Mouse (Mus musculus) midbrain, embryonic 16.5 days (tissue): ENCODE measurements at regions not wholly inside any gene's neighbourhood (a gene's known extent, or its start where the extent isn't known, plus 50 kb on each side); places are given as distances from the start of the nearest gene placed in this dataset.

Experiments
- ATAC-seq: fragments of 200-750 bp; cut with Nextera tagmentation; 2 replicates; pipeline ENCODE4 v1.8.0; 2017; ENCODE audit warnings: moderate TSS enrichment
- H3K27ac ChIP-seq: fragments of 300-500 bp; sonication (generic); 2 replicates; pipeline ENCODE4 v1.5.1; 2014; ENCODE audit warnings: mild to moderate bottlenecking, low read length, mixed read lengths
- H3K27me3 ChIP-seq: fragments of 300-500 bp; sonication (generic); 2 replicates; pipeline ENCODE4 v1.6.1; 2014; ENCODE audit warnings: low read depth, low read length, mixed read lengths; ENCODE audit not compliant: control insufficient read depth, insufficient read depth
- H3K36me3 ChIP-seq: fragments of 300-500 bp; sonication (generic); 2 replicates; pipeline ENCODE4 v1.6.1; 2014; ENCODE audit warnings: mild to moderate bottlenecking, low read length, moderate library complexity, mixed read lengths; ENCODE audit not compliant: control insufficient read depth, insufficient read depth
- H3K4me1 ChIP-seq: fragments of 300-500 bp; sonication (generic); 2 replicates; pipeline ENCODE4 v1.6.1; 2014; ENCODE audit warnings: mild to moderate bottlenecking, low read length, mixed read lengths; ENCODE audit not compliant: control insufficient read depth, insufficient read depth
- H3K4me2 ChIP-seq: fragments of 300-500 bp; sonication (generic); 2 replicates; pipeline ENCODE4 v1.6.1; 2014; ENCODE audit warnings: mild to moderate bottlenecking, low read length, mixed read lengths
- H3K4me3 ChIP-seq: fragments of 300-500 bp; sonication (generic); 2 replicates; pipeline ENCODE4 v1.5.1; 2014; ENCODE audit warnings: low read depth, mild to moderate bottlenecking, low read length, moderate library complexity, mixed read lengths
- H3K9ac ChIP-seq: fragments of 300-500 bp; sonication (generic); 2 replicates; pipeline ENCODE4 v1.6.1; 2014; ENCODE audit warnings: low read depth, low read length, mixed read lengths
- H3K9me3 ChIP-seq: fragments of 300-500 bp; sonication (generic); replicated peaks from 2 replicates; pipeline ENCODE4 v1.6.1; 2014; ENCODE audit warnings: mild to moderate bottlenecking, low read length, mixed read lengths; ENCODE audit not compliant: control insufficient read depth, poor library complexity, severe bottlenecking
- WGBS: fragments of 180-500 bp; shearing (Covaris S2); extraction: QIAGEN DNeasy Blood & Tissue Kit; methylation state at CpG from one replicate; pipeline ENCODE4 v1.1.7; 2014; 5-methylcytosine and 5-hydroxymethylcytosine counted together

GRCm38 (mm10) chr17:52220422-52220821 is 382.1 kb upstream of the Kcnh8 start:
- 91% methylated on average over 3 of the region's 3 CpGs for WGBS
- no peaks in the 10 kb centered on the region for H3K4me1 ChIP-seq
- no peak overlapping the region for H3K9ac ChIP-seq
- H3K36me3 ChIP-seq = no peaks in the 10 kb centered on the region
- no peaks in the 10 kb centered on the region for H3K9me3 ChIP-seq
- H3K4me3 ChIP-seq = no peak overlapping the region
- ATAC-seq = no peak
- H3K4me2 ChIP-seq = no peak overlapping the region
- H3K27ac ChIP-seq = no peak overlapping the region
- no peaks in the 10 kb centered on the region for H3K27me3 ChIP-seq

DNA sequence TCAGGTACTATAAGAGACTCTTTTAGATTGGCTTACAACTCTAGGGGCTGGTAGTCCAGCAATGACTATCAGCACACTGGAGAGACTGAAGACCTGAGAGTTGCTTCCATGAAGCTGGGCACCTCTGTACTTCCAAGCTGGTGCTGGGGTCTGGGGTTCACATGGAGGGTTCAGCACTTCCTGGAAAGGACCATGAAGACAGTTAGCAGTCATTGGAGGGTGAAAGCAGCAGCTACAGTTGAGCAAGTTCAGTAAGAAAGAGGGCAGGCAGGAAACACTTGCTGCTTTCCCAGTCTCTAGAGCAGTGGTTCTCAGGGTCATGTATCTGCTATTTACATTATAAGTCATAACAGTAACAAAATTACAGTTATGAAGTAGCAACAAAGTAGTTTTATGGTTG is 384.3 kb upstream of the Satb1 start:
- Histone ChIP-seq H3K27me3 (no peaks in the 10 kb centered on the region), H3K36me3 (no peaks in the 10 kb centered on the region), H3K4me2 (no peak overlapping the region), H3K9ac (no peak overlapping the region), H3K4me3 (no peak overlapping the region), H3K27ac (no peak overlapping the region), H3K4me1 (no peaks in the 10 kb centered on the region), H3K9me3 (no peaks in the 10 kb centered on the region)
- ATAC-seq = no peak

- H3K4me3 ChIP-seq = no peak overlapping the region
- 87% methylated on average over 2 of the region's 2 CpGs for WGBS
- H3K4me1 ChIP-seq = no peaks in the 10 kb centered on the region
- no peaks in the 10 kb centered on the region for H3K27me3 ChIP-seq
- no peaks in the 10 kb centered on the region for H3K9me3 ChIP-seq
- ATAC-seq = no peak
- H3K27ac ChIP-seq = no peak overlapping the region
- H3K36me3 ChIP-seq = no peaks in the 10 kb centered on the region
- no peak overlapping the region for H3K9ac ChIP-seq
- H3K4me2 ChIP-seq = no peak overlapping the region
Observed at GRCm38 (mm10) chr17:52212944-52213343, 379.9 kb upstream of the Satb1 start.

DNA sequence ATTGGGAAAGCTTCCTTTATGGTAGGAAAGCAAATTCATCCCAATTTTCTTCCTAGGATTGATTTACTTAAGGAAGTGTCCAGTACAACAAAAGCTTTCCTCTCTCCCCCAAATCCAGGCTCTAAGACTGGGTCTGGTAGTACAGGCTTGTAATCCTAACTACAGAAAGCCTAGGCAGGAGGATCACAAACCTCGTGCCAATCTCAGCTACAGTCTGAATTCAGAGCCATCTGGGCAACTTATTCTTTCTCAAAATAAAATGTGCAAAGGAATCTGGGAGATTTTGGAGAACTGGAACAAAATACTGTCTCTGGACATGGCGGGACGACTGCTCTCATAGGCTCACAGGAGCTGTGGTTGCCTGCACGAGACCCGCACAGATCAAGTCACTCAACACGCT is 377.4 kb upstream of the Satb1 start:
- H3K36me3 ChIP-seq = no peaks in the 10 kb centered on the region
- H3K27me3 ChIP-seq = no peaks in the 10 kb centered on the region
- H3K4me3 ChIP-seq = no peak overlapping the region
- no peaks in the 10 kb centered on the region for H3K9me3 ChIP-seq
- ATAC-seq = no peak
- WGBS = 93% methylated on average over 6 of the region's 6 CpGs
- H3K4me2 ChIP-seq = no peak overlapping the region
- no peaks in the 10 kb centered on the region for H3K4me1 ChIP-seq
- H3K9ac ChIP-seq = no peak overlapping the region
- H3K27ac ChIP-seq = no peak overlapping the region

DNA sequence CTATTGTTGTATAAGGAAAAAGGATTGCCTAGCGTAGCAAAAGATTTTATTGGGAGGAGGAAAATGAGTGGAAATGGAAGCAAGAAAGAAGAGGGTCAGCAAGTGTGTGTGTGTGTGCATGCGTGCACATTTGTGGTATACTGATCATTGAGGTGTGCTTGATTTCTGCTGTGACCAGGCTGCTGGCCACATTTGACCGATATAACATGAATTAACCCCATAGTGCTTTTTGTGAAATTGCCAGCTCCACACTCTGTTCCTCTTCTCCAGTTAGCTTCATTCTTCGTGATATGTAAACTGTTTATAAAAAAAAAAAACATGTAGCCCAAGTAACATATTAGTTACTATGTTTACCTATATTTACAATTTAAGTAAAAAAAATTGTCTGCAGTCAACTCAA is 364.6 kb upstream of the Satb1 start:
- Histone ChIP-seq H3K4me1 (no peaks in the 10 kb centered on the region), H3K9me3 (no peaks in the 10 kb centered on the region), H3K36me3 (no peaks in the 10 kb centered on the region), H3K4me3 (no peak overlapping the region), H3K27ac (no peak overlapping the region), H3K4me2 (no peak overlapping the region), H3K27me3 (no peaks in the 10 kb centered on the region), H3K9ac (no peak overlapping the region)
- 94% methylated on average over 4 of the region's 4 CpGs for WGBS
- ATAC-seq = no peak

DNA sequence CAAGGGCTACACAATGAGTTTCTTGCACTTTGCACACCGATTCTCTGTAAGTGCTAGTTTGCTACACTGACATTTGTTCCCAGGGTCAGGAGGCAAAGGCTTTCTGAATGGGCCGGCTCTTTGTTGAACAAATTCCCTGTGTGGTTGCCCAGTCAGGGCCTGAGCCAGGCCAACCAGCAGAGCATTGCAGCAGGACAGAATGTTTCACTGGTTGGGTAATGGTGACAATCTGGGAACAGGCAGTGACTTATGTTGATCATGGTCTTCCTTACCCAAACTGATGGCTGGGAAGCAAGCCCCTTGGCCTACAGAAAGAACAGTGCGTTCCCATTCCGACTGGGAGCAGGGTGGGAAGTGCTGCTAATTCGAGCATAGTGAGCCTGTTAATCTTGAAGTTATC is 363.7 kb upstream of the Satb1 start:
- no peaks in the 10 kb centered on the region for H3K27me3 ChIP-seq
- H3K36me3 ChIP-seq = no peaks in the 10 kb centered on the region
- H3K27ac ChIP-seq = no peak overlapping the region
- H3K4me3 ChIP-seq = no peak overlapping the region
- no peak overlapping the region for H3K4me2 ChIP-seq
- no peak for ATAC-seq
- no peaks in the 10 kb centered on the region for H3K9me3 ChIP-seq
- H3K9ac ChIP-seq = no peak overlapping the region
- no peaks in the 10 kb centered on the region for H3K4me1 ChIP-seq
- WGBS = 84% methylated on average over 5 of the region's 5 CpGs

DNA sequence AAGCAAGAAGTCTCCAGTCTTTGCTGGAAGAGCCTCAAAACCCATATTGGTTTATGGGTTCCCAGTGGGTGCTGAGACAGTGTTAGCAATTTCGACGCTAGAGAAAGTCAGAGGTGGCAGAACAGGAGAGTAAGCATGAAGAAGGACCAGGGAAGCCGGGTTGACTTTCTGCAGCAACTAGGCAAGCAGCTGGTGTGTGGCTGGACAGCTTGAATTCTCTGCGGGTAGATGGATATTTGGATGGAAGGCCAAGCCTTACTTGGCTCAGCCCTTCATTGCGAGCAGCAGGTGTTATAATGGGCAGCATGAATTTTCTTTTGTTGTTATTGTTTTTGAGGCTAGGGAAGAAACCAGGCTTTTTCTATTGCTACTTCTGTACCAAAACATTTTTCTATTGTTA is 362.7 kb upstream of the Satb1 start:
- Histone ChIP-seq H3K9me3 (no peaks in the 10 kb centered on the region), H3K4me2 (no peak overlapping the region), H3K36me3 (no peaks in the 10 kb centered on the region), H3K27ac (no peak overlapping the region), H3K4me1 (no peaks in the 10 kb centered on the region), H3K9ac (no peak overlapping the region), H3K4me3 (no peak overlapping the region), H3K27me3 (no peaks in the 10 kb centered on the region)
- 91% methylated on average over 5 of the region's 5 CpGs for WGBS
- ATAC-seq = no peak

GRCm38 (mm10) chr17:52191064-52191682 is 358.1 kb upstream of the Satb1 start:
- H3K9ac ChIP-seq = no peak overlapping the region
- H3K4me3 ChIP-seq = no peak overlapping the region
- H3K9me3 ChIP-seq = no peaks in the 10 kb centered on the region
- H3K4me2 ChIP-seq = no peak overlapping the region
- H3K27ac ChIP-seq = no peak overlapping the region
- WGBS = 91% methylated on average over 6 of the region's 6 CpGs
- H3K4me1 ChIP-seq = no peaks in the 10 kb centered on the region
- no peaks in the 10 kb centered on the region for H3K36me3 ChIP-seq
- H3K27me3 ChIP-seq = no peaks in the 10 kb centered on the region
- no peak for ATAC-seq

GRCm38 (mm10) chr17:52182706-52183105 is 349.6 kb upstream of the Satb1 start:
- no peaks in the 10 kb centered on the region; the same call in 1 of the 2 replicates for H3K9me3 ChIP-seq
- H3K9ac ChIP-seq = no peak overlapping the region
- no peak overlapping the region for H3K4me2 ChIP-seq
- no peaks in the 10 kb centered on the region for H3K36me3 ChIP-seq
- 50% methylated on average over 3 of the region's 3 CpGs for WGBS
- H3K27me3 ChIP-seq = no peaks in the 10 kb centered on the region
- no peaks in the 10 kb centered on the region for H3K4me1 ChIP-seq
- no peak for ATAC-seq
- H3K27ac ChIP-seq = no peak overlapping the region
- no peak overlapping the region for H3K4me3 ChIP-seq
